Mouse (Mus musculus) CH12.LX (cell line): ENCODE measurements around the gene Dnttip2. TPM values are rescaled to one million over a fixed set of nuclear protein-coding genes. Genes with fewer than 3 reads are reported as not detected.

ENCODE experiments used
- DNase-seq: peaks from one replicate; pipeline ENCODE4 v3.0.0-alpha.2; 2013; ENCODE audit errors: extremely low read depth
- H3K27ac ChIP-seq: 2 replicates; pipeline ENCODE4 v1.5.1; 2012; ENCODE audit warnings: low read depth, mild to moderate bottlenecking, control low read depth, moderate library complexity; ENCODE audit not compliant: insufficient read depth
- H3K27me3 ChIP-seq: replicated peaks from 2 replicates; pipeline ENCODE3; 2012; ENCODE audit warnings: inconsistent platforms
- H3K36me3 ChIP-seq, 2 experiments: replicated peaks in 1 of 2; 2 replicates each; pipeline versions ENCODE3 to v1.6.1; 2012; ENCODE audit warnings: inconsistent platforms in 1 of 2, low read length in 1 of 2, mild to moderate bottlenecking in 1 of 2, mixed read lengths in 1 of 2, moderate library complexity in 1 of 2; ENCODE audit not compliant: control insufficient read depth in 1 of 2, insufficient read depth in 1 of 2
- H3K4me1 ChIP-seq, 2 experiments: 2 replicates each; pipeline ENCODE4 v1.6.1; 2012; ENCODE audit warnings: inconsistent platforms in 1 of 2, moderate library complexity in 1 of 2; ENCODE audit not compliant: insufficient read depth in 2 of 2, control insufficient read depth in 1 of 2
- H3K4me2 ChIP-seq: 2 replicates; pipeline ENCODE4 v1.6.1; 2012; ENCODE audit warnings: low read depth, mild to moderate bottlenecking, control low read depth; ENCODE audit not compliant: poor library complexity, insufficient read depth, severe bottlenecking
- H3K4me3 ChIP-seq, 3 experiments: fragments of 150-350 bp in 1 of 3; sonication (generic) in 1 of 3; replicated peaks in 1 of 3; 2 replicates each; pipeline versions ENCODE3 to v1.5.1; 2011 to 2012; ENCODE audit warnings: low read depth in 2 of 3, low read length in 2 of 3, mild to moderate bottlenecking in 2 of 3, moderate library complexity in 2 of 3, control low read depth in 1 of 3, improper control_type of control experiment in 1 of 3, inconsistent platforms in 1 of 3, mixed read lengths in 1 of 3; ENCODE audit not compliant: poor library complexity in 1 of 3
- H3K79me2 ChIP-seq: replicated peaks from 2 replicates; pipeline ENCODE4 v1.6.1; 2012; ENCODE audit warnings: mild to moderate bottlenecking, moderate library complexity; ENCODE audit not compliant: control insufficient read depth, poor library complexity, insufficient read depth, severe bottlenecking; ENCODE audit errors: extremely low read depth
- H3K9ac ChIP-seq: 2 replicates; pipeline ENCODE4 v1.6.1; 2012; ENCODE audit warnings: low read depth, mild to moderate bottlenecking, control low read depth, moderate library complexity; ENCODE audit not compliant: insufficient read depth
- H3K9me3 ChIP-seq: replicated peaks from 2 replicates; pipeline ENCODE3; 2012; ENCODE audit warnings: low read length, inconsistent platforms, mixed read lengths
- CHD1 ChIP-seq: IDR thresholded peaks from 2 replicates; pipeline ENCODE4 v1.6.1; 2012; ENCODE audit warnings: low read depth, low read length, improper control_type of control experiment, inconsistent platforms
- CHD2 ChIP-seq: IDR thresholded peaks from 2 replicates; pipeline ENCODE4 v1.6.1; 2011; ENCODE audit warnings: low read length, improper control_type of control experiment
- E2F4 ChIP-seq: IDR thresholded peaks from 2 replicates; pipeline ENCODE4 v1.6.1; 2011; ENCODE audit warnings: low read depth, low read length, improper control_type of control experiment; ENCODE audit not compliant: insufficient replicate concordance
- ELF1 ChIP-seq: IDR thresholded peaks from 2 replicates; pipeline ENCODE4 v1.6.1; 2014; ENCODE audit warnings: low read depth, mild to moderate bottlenecking, inconsistent platforms, low read length, improper control_type of control experiment
- EP300 ChIP-seq: IDR thresholded peaks from 2 replicates; pipeline ENCODE4 v1.6.1; 2011; ENCODE audit warnings: low read length, improper control_type of control experiment
- ETS1 ChIP-seq: conservative IDR thresholded peaks from 2 replicates; pipeline ENCODE4 v1.6.1; 2012; ENCODE audit warnings: low read depth, mild to moderate bottlenecking, inconsistent platforms, low read length, improper control_type of control experiment, moderate library complexity
- HCFC1 ChIP-seq: IDR thresholded peaks from 2 replicates; pipeline ENCODE4 v1.6.1; 2012; ENCODE audit warnings: low read depth, mild to moderate bottlenecking, inconsistent platforms, low read length, improper control_type of control experiment
- KAT2A ChIP-seq: IDR thresholded peaks from 2 replicates; pipeline ENCODE4 v1.6.1; 2012; ENCODE audit warnings: low read length, improper control_type of control experiment, inconsistent platforms; ENCODE audit not compliant: insufficient replicate concordance
- MAFK ChIP-seq: IDR thresholded peaks from 2 replicates; pipeline ENCODE4 v1.6.1; 2011; ENCODE audit warnings: low read length, improper control_type of control experiment; ENCODE audit not compliant: insufficient replicate concordance
- MAX ChIP-seq: IDR thresholded peaks from 2 replicates; pipeline ENCODE4 v1.6.1; 2011; ENCODE audit warnings: low read length, improper control_type of control experiment
- MAZ ChIP-seq: IDR thresholded peaks from 2 replicates; pipeline ENCODE4 v1.6.1; 2012; ENCODE audit warnings: low read depth, mild to moderate bottlenecking, inconsistent platforms, low read length, improper control_type of control experiment, moderate library complexity
- MEF2A ChIP-seq: IDR thresholded peaks from 2 replicates; pipeline ENCODE4 v1.6.1; 2014; ENCODE audit warnings: low read depth, mild to moderate bottlenecking, inconsistent platforms, low read length, improper control_type of control experiment, borderline replicate concordance
- NELFE ChIP-seq: IDR thresholded peaks from 2 replicates; pipeline ENCODE4 v1.6.1; 2011; ENCODE audit warnings: low read depth, low read length, improper control_type of control experiment
- PAX5 ChIP-seq: IDR thresholded peaks from 2 replicates; pipeline ENCODE4 v1.6.1; 2012; ENCODE audit warnings: low read length, inconsistent platforms, mixed read lengths
- POLR2A ChIP-seq: IDR thresholded peaks from 2 replicates; pipeline ENCODE4 v1.6.1; 2011; ENCODE audit warnings: low read depth, mild to moderate bottlenecking, improper control_type of control experiment, low read length
- RAD21 ChIP-seq: IDR thresholded peaks from 2 replicates; pipeline ENCODE4 v1.6.1; 2011; ENCODE audit warnings: low read depth, mild to moderate bottlenecking, low read length, improper control_type of control experiment, moderate library complexity
- RCOR1 ChIP-seq: conservative IDR thresholded peaks from 2 replicates; pipeline ENCODE4 v1.6.1; 2012; ENCODE audit warnings: low read depth, mild to moderate bottlenecking, inconsistent platforms, low read length, improper control_type of control experiment
- SMC3 ChIP-seq: IDR thresholded peaks from 2 replicates; pipeline ENCODE4 v1.6.1; 2011; ENCODE audit warnings: low read depth, low read length, improper control_type of control experiment
- TBP ChIP-seq: conservative IDR thresholded peaks from 2 replicates; pipeline ENCODE4 v1.6.1; 2011; ENCODE audit warnings: low read depth, low read length, improper control_type of control experiment
- TCF12 ChIP-seq: IDR thresholded peaks from 2 replicates; pipeline ENCODE4 v1.6.1; 2014; ENCODE audit warnings: low read depth, mild to moderate bottlenecking, inconsistent platforms, low read length, improper control_type of control experiment
- UBTF ChIP-seq: IDR thresholded peaks from 2 replicates; pipeline ENCODE4 v1.6.1; 2012; ENCODE audit warnings: low read depth, mild to moderate bottlenecking, inconsistent platforms, low read length, improper control_type of control experiment, moderate library complexity
- USF1 ChIP-seq: IDR thresholded peaks from 2 replicates; pipeline ENCODE4 v1.6.1; 2014; ENCODE audit warnings: low read depth, mild to moderate bottlenecking, inconsistent platforms, low read length, improper control_type of control experiment
- ZMIZ1 ChIP-seq: IDR thresholded peaks from 2 replicates; pipeline ENCODE4 v1.6.1; 2012; ENCODE audit warnings: low read depth, mild to moderate bottlenecking, inconsistent platforms, low read length, improper control_type of control experiment
- dilution Hi-C: fragments of 300-500 bp; cut with MboI; formaldehyde crosslinking; loops from 2 replicates; pipeline ENCODE4 v1.14.3; 2020; ENCODE audit warnings: low sequenced_read_pairs; ENCODE audit not compliant: extremely low pct_unique_long_range_greater_than_20kb, extremely low pct_ligation_motif_present
- in situ Hi-C: fragments of 300-500 bp; cut with MboI; formaldehyde crosslinking; loops from 3 replicates; pipeline ENCODE4 v1.14.3; 2019; ENCODE audit warnings: low sequenced_read_pairs, low pct_ligation_motif_present, low pct_unique_long_range_greater_than_20kb, mixed read lengths
- polyA plus RNA-seq: library from polyadenylated mRNA; unstranded; fragments of >175 nt; gene quantifications from 2 replicates; pipeline ENCODE4 v1.2.1, GENCODE M21; 2012; ENCODE audit warnings: low read depth; ENCODE audit not compliant: insufficient read length
- total RNA-seq, 2 experiments: library from RNA; depleted of rRNA; stranded (reverse); fragments of 300-350 nt in 1 of 2; fragments of >200 nt in 1 of 2; gene quantifications; 2 replicates each; pipeline ENCODE4 v1.2.3; 2012 to 2014

The Dnttip2 gene
- total and polyA plus RNA-seq, 3 experiments: 41.9 to 141 (median 65.2) TPM

DNA sequence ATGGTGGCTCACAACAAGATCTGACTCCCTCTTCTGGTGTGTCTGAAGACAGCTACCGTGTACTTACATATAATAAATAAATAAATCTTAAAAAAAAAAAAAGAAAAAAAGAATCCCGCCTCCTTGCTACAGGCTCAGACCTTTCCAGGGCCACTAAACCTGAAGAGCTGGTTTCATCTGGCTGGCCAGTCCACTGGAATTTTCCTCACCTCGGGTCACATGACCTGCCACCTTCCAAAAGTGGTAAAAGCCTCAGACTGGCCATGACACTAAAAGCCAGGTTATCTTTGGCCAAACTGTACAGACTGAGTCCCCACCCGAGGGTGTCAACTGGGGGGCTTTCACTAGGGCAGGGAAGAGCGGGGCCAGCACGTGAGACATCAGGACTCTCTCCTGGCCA is 49.7 kb downstream of the Dnttip2 start (continued):
- TF ChIP-seq KAT2A: no peak

GRCm38 (mm10) chr3:122324528-122324927 is 50.3 kb downstream of the Dnttip2 start:
- H3K36me3 ChIP-seq: no peaks in the 10 kb centered on the region
- TF ChIP-seq RCOR1 (no peak), PAX5 (no peak), EP300 (0 out of 2 replicates have a peak, but pooled peaks have one; percentile 28), ZMIZ1 (no peak), MEF2A (0 out of 2 replicates have a peak, but pooled peaks have one; percentile 20)
- TF ChIP-seq, all 38 proteins: peak for 2
- Histone ChIP-seq H3K9ac (no peak overlapping the region), H3K4me3 (no peak overlapping the region), H3K27me3 (no peaks in the 10 kb centered on the region), H3K79me2 (no peaks in the 10 kb centered on the region), H3K4me2 (0 out of 2 replicates have a peak overlapping the region, but pooled peaks have one; percentile 2), H3K9me3 (no peaks in the 10 kb centered on the region), H3K4me1 (peaks cover 5 to 22% of the 10 kb centered on the region in 2 experiments), H3K27ac (no peak overlapping the region)
- DNase-seq: no peak
- dilution Hi-C loops (no loop called here), in situ Hi-C loops (no loop called here)

- no peak for DNase-seq
- no peak overlapping the region for H3K4me2 ChIP-seq
- H3K79me2 ChIP-seq: no peaks in the 10 kb centered on the region
- H3K9me3 ChIP-seq: no peaks in the 10 kb centered on the region
- no peak overlapping the region for H3K27ac ChIP-seq
- no peak overlapping the region for H3K9ac ChIP-seq
- TF ChIP-seq USF1: no peak
- TF ChIP-seq E2F4: no peak
- no peak for TF ChIP-seq MAX
- TF ChIP-seq RCOR1: no peak
- dilution Hi-C loops (no loop called here), in situ Hi-C loops (no loop called here)
- H3K27me3 ChIP-seq: peaks cover 5% of the 10 kb centered on the region
- H3K4me1 ChIP-seq: peaks cover 11 to 34% of the 10 kb centered on the region in 2 experiments
- H3K36me3 ChIP-seq: no peaks in the 10 kb centered on the region
- no peak overlapping the region for H3K4me3 ChIP-seq
Observed at GRCm38 (mm10) chr3:122330484-122330883, 56.3 kb downstream of the Dnttip2 start.

DNA sequence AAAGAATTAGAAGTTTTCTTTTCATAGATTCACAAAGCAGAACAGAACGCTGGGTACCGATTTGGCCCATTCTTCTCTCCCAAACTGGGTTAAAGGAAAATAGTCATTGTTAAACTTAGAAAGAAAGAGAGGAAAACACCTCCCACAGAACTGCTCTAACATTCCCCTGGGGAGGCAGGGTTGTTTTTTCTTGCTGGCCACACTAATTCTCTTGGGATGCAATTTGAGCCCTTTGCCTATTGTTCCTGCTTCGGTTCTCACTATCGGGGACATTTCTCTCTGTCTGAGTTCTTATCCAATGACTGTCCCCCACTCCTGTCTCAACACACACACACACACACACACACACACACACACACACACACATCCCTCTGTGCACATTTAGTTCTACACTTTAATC is 59.3 kb downstream of the Dnttip2 start:
- Histone ChIP-seq H3K9ac (no peak overlapping the region), H3K4me1 (peaks cover 11 to 48% of the 10 kb centered on the region in 2 experiments), H3K27me3 (peaks cover 5% of the 10 kb centered on the region), H3K27ac (no peak overlapping the region), H3K4me2 (peak overlapping the region; percentile 77; the same call in 1 of the 2 replicates), H3K36me3 (no peaks in the 10 kb centered on the region), H3K4me3 (no peak overlapping the region), H3K79me2 (no peaks in the 10 kb centered on the region), H3K9me3 (no peaks in the 10 kb centered on the region)
- dilution Hi-C loops (no loop called here), in situ Hi-C loops (no loop called here)
- peak; percentile 65 for DNase-seq
- TF ChIP-seq SMC3 (0 out of 2 replicates have a peak, but pooled peaks have one; percentile 5), POLR2A (no peak), MEF2A (peak; percentile 83), PAX5 (no peak), ZMIZ1 (no peak), ETS1 (peak; percentile 65), UBTF (no peak), RAD21 (no peak), ELF1 (0 out of 2 replicates have a peak, but pooled peaks have one; percentile 9), NELFE (no peak), EP300 (peak; percentile 80), MAFK (peak; percentile 63; the same call in 1 of the 2 replicates), TCF12 (no peak), HCFC1 (no peak), CHD1 (no peak), CHD2 (no peak), TBP (no peak), MAZ (0 out of 2 replicates have a peak, but pooled peaks have one; percentile 25), KAT2A (peak; percentile 69; the same call in 1 of the 2 replicates)
